Mouse (Mus musculus) heart, postnatal 14 days (tissue): ENCODE data around the gene Card19. TPM values are rescaled to one million over a fixed set of nuclear protein-coding genes. Genes with fewer than 3 reads are reported as not detected.

Experiments
- DNase-seq, 2 experiments: peaks; one replicate each; pipeline ENCODE4 v3.0.0; 2021 to 2022
- intact Hi-C: fragments of 180-260 bp; cut with DNase I; formaldehyde crosslinking; loops from one replicate; pipeline ENCODE4 v1.15.1; 2025
- total RNA-seq, 2 experiments: library from RNA; stranded (reverse); gene quantifications; 2 replicates each; pipeline ENCODE4 v1.2.3; 2021

Gene Card19
- total RNA-seq, 2 experiments from 2014 or later: 131 to 138 TPM

DNA sequence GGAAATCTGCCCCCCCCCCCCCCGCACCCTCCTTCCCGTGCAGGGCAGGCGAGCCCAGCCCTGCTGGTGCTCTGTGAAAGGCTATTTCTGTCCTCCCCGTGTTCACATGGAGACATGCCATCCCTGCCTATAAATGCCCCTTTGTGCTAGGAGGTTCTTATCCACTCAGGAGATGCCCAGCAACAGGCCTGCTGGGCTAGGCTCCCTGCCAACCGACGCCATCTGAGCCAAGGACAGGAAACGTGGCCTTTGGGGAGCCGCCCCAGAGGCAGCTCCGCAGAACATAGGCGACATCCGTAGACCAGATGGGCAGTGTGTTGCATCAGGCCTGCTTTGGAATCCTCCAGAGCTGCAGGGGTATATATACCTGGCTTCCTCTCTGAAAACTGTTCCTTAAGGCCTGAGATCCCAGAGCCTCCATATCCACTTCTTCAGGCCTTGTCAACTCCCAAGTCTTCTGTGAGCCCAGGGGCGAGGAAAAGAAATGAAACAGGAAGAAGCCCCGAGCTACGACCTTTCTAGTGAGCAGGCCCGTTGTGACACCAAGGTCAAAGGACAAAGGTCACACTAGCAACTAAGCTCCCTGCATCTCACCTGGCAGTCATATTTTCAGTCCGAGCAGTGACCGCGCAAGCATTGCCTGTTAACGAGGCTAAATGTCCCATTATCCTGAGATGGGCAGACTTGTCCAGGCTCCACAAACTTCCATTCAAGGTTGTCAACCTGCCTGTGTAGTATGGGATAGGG, 36.8 kb downstream of the Card19 start:
- intact Hi-C loops: no loop called here

GRCm38 (mm10) chr13:49175509-49175908, 40.3 kb downstream of the Card19 start:
- no peak for DNase-seq
- intact Hi-C loops: no loop called here

More for the DNA sequence above, 36.8 kb downstream of the Card19 start:
- DNase-seq: peak; percentile 80 to 85

DNA sequence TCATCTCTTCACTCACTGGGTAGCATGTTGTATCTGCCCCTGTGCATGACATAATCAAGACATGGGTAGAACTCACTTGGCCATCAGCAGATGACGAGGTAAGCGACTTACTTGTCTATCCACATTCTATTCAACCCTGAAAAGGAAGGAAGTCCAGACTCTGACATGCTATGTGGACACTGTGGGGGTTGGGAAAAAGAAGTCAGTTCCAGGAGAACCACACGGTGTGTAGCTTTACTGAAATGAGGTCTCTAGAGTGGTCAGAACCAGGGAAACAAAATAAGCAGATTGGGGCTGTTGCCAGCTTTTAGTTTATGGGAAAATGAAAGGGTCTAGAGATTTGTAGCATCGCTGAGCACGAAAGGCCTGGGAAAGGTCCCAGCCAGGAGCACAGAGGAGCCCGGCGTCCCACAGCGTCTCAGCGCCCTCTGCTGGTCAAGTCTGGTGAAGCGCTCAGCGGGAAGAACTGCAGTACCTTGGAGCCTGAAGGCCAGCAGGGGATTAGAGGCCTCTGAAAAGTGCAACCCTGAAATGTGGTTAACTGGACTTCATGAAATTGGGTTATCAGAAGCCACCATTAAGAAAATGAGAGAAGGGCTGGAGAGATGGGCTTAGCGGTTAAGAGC, 42.8 kb downstream of the Card19 start:
- DNase-seq: peak; percentile 92 to 98
- intact Hi-C loops: loop anchor here (2.0 to 5.0 kb wide), 4 partner anchors 32 to 516 kb away; no protein-coding TSS in a partner anchor

- intact Hi-C loops: loop anchor here (2.0 to 5.0 kb wide), 4 partner anchors 32 to 515 kb away; no protein-coding TSS in a partner anchor
- no peak for DNase-seq
These were observed 43.5 kb downstream of the Card19 start for GRCm38 (mm10) chr13:49172335-49172734.

GRCm38 (mm10) chr13:49171729-49172128, 44.1 kb downstream of the Card19 start:
- DNase-seq: no peak
- intact Hi-C loops: loop anchor here (2.0 to 5.0 kb wide), 4 partner anchors 33 to 514 kb away; no protein-coding TSS in a partner anchor

DNA sequence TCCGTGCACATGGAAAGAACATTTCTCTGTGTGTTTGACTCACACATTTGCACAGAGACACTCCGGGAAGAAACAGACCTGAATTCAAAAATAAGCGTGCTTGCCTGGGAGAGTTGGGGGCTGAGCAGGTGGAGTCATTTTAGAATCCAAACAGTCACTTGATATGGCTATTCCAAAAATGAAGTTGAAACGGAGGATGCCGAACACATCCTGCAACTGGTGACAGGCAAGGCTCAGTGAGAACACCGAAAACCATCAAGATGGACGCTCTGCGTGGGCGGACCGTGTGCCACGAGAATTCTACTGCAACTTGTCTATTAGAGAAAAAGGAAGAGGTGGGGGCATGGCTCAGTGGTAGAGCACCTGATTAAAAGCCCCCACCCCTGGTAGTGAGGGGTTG, 45.2 kb downstream of the Card19 start:
- no peak for DNase-seq
- intact Hi-C loops: loop anchor here (5.0 kb wide), 2 partner anchors 173 to 513 kb away; no protein-coding TSS in a partner anchor

DNA sequence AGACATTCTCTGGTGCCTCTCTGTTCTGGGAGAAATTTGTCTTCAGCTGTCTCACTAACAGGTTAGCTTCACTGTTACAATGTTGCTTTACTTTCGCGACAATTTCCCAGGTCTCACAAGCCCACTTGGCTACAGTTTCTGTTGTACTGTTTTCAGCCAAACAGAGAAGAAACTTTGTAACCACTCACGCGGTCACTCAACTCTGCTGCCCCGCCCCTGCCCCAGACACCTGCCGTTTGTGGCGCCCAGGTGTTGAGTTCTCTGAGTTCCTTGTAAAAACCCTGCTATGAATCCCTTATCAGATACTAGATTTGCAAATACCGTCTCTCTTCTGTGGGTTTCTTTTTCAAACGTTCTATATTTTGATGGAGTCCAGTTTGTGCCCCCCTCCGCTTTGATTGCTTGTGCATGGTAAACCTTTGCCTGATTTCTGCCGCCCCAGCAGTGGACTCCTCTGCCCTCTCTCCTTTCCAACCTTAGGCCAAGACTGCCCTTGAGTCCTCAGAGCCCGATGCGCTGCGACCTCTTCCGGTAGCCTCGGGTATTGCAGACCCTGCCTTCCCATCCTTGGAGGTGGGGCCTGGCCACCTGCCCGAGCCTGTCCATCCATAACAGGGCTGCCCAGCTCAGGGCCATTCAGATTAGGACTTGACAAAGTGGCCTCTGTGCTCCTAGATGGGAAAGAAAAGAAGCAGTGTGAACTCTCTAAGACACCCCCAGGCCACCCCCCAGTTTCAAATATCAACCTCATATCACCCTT, 46.2 kb downstream of the Card19 start:
- DNase-seq: peak; percentile 91 to 96
- intact Hi-C loops: loop anchor here (5.0 kb wide), 2 partner anchors 172 to 512 kb away; no protein-coding TSS in a partner anchor

DNA sequence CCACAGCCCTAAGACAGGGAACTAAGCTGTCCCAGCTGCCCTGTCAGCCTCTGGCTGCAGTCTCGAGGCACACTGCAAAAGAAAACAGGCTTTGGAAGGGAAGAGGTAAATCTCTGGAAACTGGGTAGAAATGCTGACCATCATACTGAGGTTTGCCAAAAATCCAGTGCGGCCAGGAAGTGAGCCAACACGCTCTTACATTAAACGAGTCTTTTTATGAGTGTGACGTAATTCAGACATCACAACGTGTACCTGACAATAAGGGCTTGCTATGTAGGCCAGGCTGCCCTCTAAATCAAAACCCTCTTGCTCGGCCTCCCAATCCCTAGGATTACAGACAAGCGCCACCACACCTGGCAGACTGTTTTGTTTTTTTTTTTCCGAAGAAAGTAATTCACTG, 48.8 kb downstream of the Card19 start:
- intact Hi-C loops: no loop called here
- DNase-seq: no peak

DNA sequence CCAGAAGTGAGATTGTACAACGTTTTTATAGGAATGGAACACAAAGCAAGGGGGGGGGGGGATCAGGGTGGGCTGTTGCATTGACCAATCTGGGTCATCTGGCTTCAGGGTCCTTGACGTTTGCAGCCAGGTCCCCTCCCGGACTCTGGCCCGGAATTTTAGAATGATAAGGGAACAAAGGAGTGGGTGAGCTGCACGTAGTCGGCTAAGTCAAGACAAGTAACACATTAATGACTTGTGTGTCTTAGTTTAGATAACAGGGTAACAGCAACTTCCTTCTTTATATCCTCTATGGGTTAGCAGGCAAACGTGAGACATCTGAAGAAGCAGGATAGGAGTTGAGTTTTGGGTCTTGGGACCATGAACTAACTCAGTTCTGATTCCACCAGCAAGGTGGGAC, 52.2 kb downstream of the Card19 start:
- intact Hi-C loops: no loop called here
- DNase-seq: no peak

- no peak for DNase-seq
- intact Hi-C loops: no loop called here
These were observed 53.1 kb downstream of the Card19 start for GRCm38 (mm10) chr13:49162722-49163121.

GRCm38 (mm10) chr13:49161236-49161635, 54.6 kb downstream of the Card19 start:
- no peak for DNase-seq
- intact Hi-C loops: no loop called here

DNA sequence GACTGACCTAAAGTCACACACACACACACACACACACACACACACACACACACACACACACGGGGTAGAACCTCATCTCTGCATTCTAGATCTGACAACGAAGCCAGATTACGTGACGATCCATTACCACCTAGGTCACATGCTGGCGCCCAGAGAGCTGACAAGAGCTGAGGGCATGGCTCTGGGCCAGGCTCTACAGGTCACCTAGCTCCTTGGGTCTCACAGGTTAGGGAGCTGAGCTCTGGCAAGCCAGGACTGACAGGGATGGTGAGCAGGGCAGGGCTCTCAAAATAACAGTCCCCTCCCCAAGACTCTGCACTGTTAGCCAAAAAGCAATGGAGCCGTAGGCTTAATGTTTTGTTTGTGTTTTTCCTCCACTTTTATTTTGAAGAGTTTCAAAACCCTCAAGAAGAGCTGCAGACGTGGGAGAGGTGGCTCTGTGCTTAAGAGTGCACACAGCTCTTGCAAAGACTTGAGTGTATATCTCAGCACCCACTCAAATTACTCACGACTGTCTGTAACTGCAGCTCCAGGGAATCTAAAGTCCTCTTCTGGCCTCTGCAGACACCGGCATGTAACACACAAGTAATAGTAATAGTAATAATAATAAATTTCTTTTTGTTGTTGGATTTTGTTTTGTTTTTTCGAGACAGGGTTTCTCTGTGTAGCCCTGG, 57.7 kb downstream of the Card19 start:
- intact Hi-C loops: no loop called here

DNA sequence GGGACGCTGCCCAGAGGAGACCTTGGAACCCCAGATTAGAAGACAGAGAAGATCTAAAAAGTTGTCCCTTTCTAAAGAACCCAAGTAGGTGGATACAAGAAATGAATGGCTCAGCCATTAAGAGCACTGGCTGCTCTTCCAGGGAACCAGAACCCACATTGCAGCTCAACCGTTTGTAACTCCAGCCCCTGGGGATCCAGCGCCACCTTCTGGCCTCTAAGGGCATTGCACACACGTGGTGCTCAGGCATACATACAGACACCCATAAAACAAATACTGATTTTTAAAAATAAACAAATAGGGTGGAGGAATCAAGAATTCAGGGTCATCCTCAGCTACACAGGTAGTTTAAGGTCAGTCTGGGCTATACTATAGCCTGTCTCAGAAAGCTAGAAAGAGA, 59.2 kb downstream of the Card19 start:
- no peak for DNase-seq
- intact Hi-C loops: no loop called here

More for the DNA sequence above, 57.7 kb downstream of the Card19 start:
- no peak for DNase-seq

DNA sequence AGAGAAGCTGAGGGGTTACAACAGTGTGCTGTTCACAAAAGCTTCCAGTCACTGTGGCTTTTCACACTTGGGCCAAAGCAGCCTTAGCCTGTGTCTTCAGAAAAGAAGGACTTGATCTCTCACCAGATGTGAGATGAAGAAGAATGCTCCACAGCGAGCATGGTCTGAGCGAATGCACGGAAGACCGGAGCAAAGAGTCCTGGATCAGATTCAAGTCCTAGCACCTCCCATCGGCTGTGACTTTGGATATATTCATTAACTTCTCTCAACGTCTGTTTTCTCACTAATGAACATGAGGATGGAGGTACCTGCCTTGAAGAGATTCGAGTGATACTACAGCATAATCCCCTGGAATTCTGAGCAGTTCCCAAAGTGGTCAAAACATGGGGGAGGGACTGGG, 61.2 kb downstream of the Card19 start:
- intact Hi-C loops: no loop called here
- DNase-seq: no peak

DNA sequence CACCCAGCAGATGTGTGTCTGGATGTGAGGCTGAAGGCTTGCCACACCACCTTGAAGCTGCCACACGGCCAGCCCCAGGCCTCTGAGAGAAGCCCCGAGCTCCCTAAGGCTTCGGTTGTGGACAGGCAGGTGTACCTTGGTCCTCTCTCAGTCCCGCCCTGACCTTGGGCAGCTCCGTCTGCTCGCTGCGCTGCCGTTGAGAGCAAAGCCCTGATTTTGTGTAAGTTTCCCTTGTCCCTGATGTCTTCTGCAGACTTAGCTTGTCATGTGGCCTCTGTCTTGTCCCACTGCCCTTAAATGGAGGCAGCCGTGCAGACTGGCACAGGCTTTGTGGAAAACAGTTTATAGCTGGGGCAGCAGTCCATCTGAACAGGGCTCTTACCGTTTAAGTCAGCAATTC, 61.8 kb downstream of the Card19 start:
- DNase-seq: no peak
- intact Hi-C loops: no loop called here

Other genes with a start within 250 kb of the Card19 start
- 100 to 1,000 TPM; 107 to 109 TPM for gene Fam120a, start 248.0 kb downstream of the Card19 start, total RNA-seq
- gene Wnk2, start 68.0 kb downstream of the Card19 start, total RNA-seq: 10 to 100 TPM; 40.3 to 60.0 TPM
- 100 to 1,000 TPM in 1 of 2 experiments, 10 to 100 TPM in 1; 99.0 to 112 TPM for gene Ninj1, start 28.6 kb downstream of the Card19 start, total RNA-seq
- under 1 TPM; 0.33 to 0.49 TPM for gene Susd3, start 32.7 kb upstream of the Card19 start, total RNA-seq
- gene Fgd3, start 104.3 kb upstream of the Card19 start, total RNA-seq: 1 to 10 TPM in 1 of 2 experiments, under 1 TPM in 1; 0.79 to 1.5 TPM
- 10 to 100 TPM; 72.1 to 77.7 TPM for gene Bicd2, start 125.5 kb upstream of the Card19 start, total RNA-seq
- 1 to 10 TPM; 7.1 to 7.4 TPM for gene Ippk, start 205.2 kb upstream of the Card19 start, total RNA-seq